8 mouse cellular contexts compared by ENCODE assay signal in the genomic region with DNA sequence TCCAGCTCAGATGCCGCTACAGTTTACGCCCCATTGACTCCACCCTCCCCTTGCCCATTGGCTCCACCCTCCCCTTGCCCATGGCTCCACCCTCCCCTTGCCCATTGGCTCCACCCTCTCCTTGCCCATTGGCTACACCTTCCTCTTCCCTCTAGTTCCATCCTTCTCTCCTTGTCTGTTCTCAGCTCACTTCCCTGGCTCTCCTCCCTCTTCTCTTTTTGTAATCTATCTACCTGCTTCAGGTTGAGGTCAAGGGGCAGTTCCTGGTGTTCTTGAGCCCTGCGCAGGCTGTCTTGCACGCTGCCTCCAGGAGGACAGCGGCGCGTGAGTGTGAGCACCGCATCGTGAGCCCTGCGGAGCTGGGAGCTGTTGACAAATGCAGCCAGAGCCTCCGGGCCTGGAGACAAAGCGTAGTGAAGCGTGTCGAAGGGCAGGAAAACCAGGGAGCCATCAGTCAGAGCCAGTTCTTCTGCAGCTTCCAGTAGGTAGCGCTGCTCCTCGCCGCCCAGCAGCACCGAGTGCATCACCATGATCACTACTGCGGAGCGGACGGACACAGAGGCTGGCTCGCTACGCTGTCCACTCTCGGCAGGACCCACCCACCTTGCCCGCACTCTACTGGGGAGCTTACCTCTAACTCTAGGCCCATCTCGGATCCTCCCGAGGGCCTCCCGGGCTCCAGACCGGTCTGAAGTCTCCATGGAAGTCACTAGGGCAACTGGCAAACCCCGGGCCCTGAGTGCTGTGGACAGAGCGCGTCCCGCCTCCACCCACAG. TPM values are rescaled to one million over a fixed set of nuclear protein-coding genes. Genes with fewer than 3 reads are reported as not detected.
DNase-seq lines count a peak whose midpoint lies in the region; ATAC-seq and TF ChIP-seq lines count a peak whose summit lies in the region.

No protein-coding gene starts in this region.

- H3K27ac ChIP-seq in hindbrain, postnatal 0 days: peak overlapping the region; percentile 65

- ATAC-seq in hindbrain, postnatal 0 days: peak; percentile 96

- WGBS in hindbrain, postnatal 0 days: 2% methylated on average over 33 of the region's 33 CpGs

- H3K4me3 ChIP-seq in hindbrain, postnatal 0 days (ENCODE audit: low read length): peak overlapping the region; percentile 42

- DNase-seq in ZHBTc4 (ENCODE audit: low read depth, low spot score): peak; percentile 89
- peak; percentile 86 to 89 for DNase-seq in cerebellum, postnatal 14 days
- peak; percentile 23 to 43 for DNase-seq in frontal cortex, postnatal 25 days (ENCODE audit: low spot score in 2 of 2)
- peak; percentile 85 for DNase-seq in hindbrain, postnatal 0 days (ENCODE audit: low spot score)
- DNase-seq in left cerebral cortex, adult 18-20 months (ENCODE audit: low spot score in 2 of 2): peak; percentile 70 to 76
- peak; percentile 84 for DNase-seq in lung, postnatal 36 days
- DNase-seq in retina, embryonic 14.5 days (ENCODE audit: low spot score): peak; percentile 88
- peak; percentile 66 to 69 for DNase-seq in thymus, postnatal 36 days

- no peaks in the 10 kb centered on the region for H3K9me3 ChIP-seq in hindbrain, postnatal 0 days (ENCODE audit: low read length)

- peak overlapping the region; percentile 56 for H3K9ac ChIP-seq in hindbrain, postnatal 0 days (replicated peaks; ENCODE audit: low read length)

- peak overlapping the region; percentile 58 for H3K4me2 ChIP-seq in hindbrain, postnatal 0 days (ENCODE audit: low read depth, low read length)

- no peaks in the 10 kb centered on the region for H3K36me3 ChIP-seq in hindbrain, postnatal 0 days (ENCODE audit: insufficient read depth, low read length)

- H3K4me1 ChIP-seq in hindbrain, postnatal 0 days (ENCODE audit: insufficient read depth, low read length): no peaks in the 10 kb centered on the region

- peak; percentile 70 for TF ChIP-seq CTCF in hindbrain, postnatal 0 days (IDR thresholded peaks at IDR 0.05; ENCODE audit: low read depth)

- peaks cover 8% of the 10 kb centered on the region; the same call in 1 of the 2 replicates for H3K27me3 ChIP-seq in hindbrain, postnatal 0 days (ENCODE audit: insufficient read depth, low read length)

RNA-seq across cellular contexts. Expression of a gene that starts 1.4 kb away (rescaled TPM):
- total RNA-seq in hindbrain, postnatal 0 days (2014; rRNA removed): 0.73 and 1.2 TPM in 2 replicates
- 0.52 and 0.61 TPM in 2 replicates for polyA plus RNA-seq in hindbrain, postnatal 0 days (2015; fragmentation: Nextera tagmentation; extraction: Ambion mirVana)
- 1 to 10 TPM; 1.2 TPM for total RNA-seq in left cerebral cortex, adult 18-20 months (2021)

RNA-seq across cellular contexts. Expression of a gene that starts 37.8 kb away (rescaled TPM):
- 3.1 and 5.8 TPM in 2 replicates for total RNA-seq in hindbrain, postnatal 0 days (2014; rRNA removed)
- polyA plus RNA-seq in hindbrain, postnatal 0 days (2015; fragmentation: Nextera tagmentation; extraction: Ambion mirVana): 1.2 and 1.5 TPM in 2 replicates
- 10 to 100 TPM; 10.2 to 11.7 TPM for total RNA-seq in left cerebral cortex, adult 18-20 months (2021)

Comparison
In these comparisons a context has a peak if more than half of its experiments do, and no peak if none do; other contexts are left out.
1. Peak in every context shown above with its lines: DNase-seq, ATAC-seq, H3K4me3 ChIP-seq and H3K27ac ChIP-seq.
2. DNase-seq: peak in every context shown above with its lines; median percentile 89 in ZHBTc4; 88 in retina, embryonic 14.5 days; 88 in cerebellum, postnatal 14 days; 85 in hindbrain, postnatal 0 days; 84 in lung, postnatal 36 days; 73 in left cerebral cortex, adult 18-20 months; 68 in thymus, postnatal 36 days; 33 in frontal cortex, postnatal 25 days.